In genomic region chr2:154603007-154603637, GRCm38 (mm10) we compare ENCODE assay signal across 8 mouse cellular contexts. TPM values are rescaled to one million over a fixed set of nuclear protein-coding genes. Genes with fewer than 3 reads are reported as not detected.
A peak's percentile ranks its signal among the peaks of the same experiment; 100 is the strongest.
DNase-seq lines count a peak whose midpoint lies in the region; ATAC-seq and TF ChIP-seq lines count a peak whose summit lies in the region.

No protein-coding gene starts in this region.

- no peak for DNase-seq in left cerebral cortex, adult 2 months (ENCODE audit: extremely low spot score in 1 of 2, low spot score in 2 of 2)
- DNase-seq in left cerebral cortex, adult 11 months (ENCODE audit: low spot score) = no peak
- no peak for DNase-seq in midbrain, postnatal 0 days (ENCODE audit: low spot score)
- no peak for DNase-seq in thymus, postnatal 0 days (ENCODE audit: low spot score)
- no peak for DNase-seq in gastrocnemius, postnatal 14 days
- DNase-seq in embryo, embryonic 9.5 days (ENCODE audit: extremely low spot score) = no peak

- ATAC-seq in embryonic facial prominence, embryonic 12.5 days (ENCODE audit: insufficient number of reproducible peaks, insufficient read depth, low FRiP score, low TSS enrichment) = no peak; the same call in 1 of the 2 replicates
- ATAC-seq in kidney, embryonic 14.5 days (ENCODE audit: low FRiP score, low TSS enrichment) = no peak
- ATAC-seq in midbrain, postnatal 0 days (ENCODE audit: low FRiP score) = peak; percentile 59

- no peaks in the 10 kb centered on the region for H3K9me3 ChIP-seq in embryonic facial prominence, embryonic 12.5 days
- H3K9me3 ChIP-seq in kidney, embryonic 14.5 days (ENCODE audit: control insufficient read depth, low read length) = no peaks in the 10 kb centered on the region
- no peaks in the 10 kb centered on the region for H3K9me3 ChIP-seq in midbrain, postnatal 0 days (ENCODE audit: low read length)

- peak overlapping the region; percentile 98 for H3K4me3 ChIP-seq in left cerebral cortex, adult 2 months
- peak overlapping the region; percentile 80 for H3K4me3 ChIP-seq in embryonic facial prominence, embryonic 12.5 days
- peak overlapping the region; percentile 81 for H3K4me3 ChIP-seq in kidney, embryonic 14.5 days (ENCODE audit: low read length)
- H3K4me3 ChIP-seq in midbrain, postnatal 0 days (ENCODE audit: low read depth, low read length) = peak overlapping the region; percentile 76

- H3K36me3 ChIP-seq in embryonic facial prominence, embryonic 12.5 days = no peaks in the 10 kb centered on the region
- H3K36me3 ChIP-seq in kidney, embryonic 14.5 days (ENCODE audit: control insufficient read depth, insufficient read depth, low read length) = no peaks in the 10 kb centered on the region
- H3K36me3 ChIP-seq in midbrain, postnatal 0 days (ENCODE audit: insufficient read depth, low read length) = no peaks in the 10 kb centered on the region

- H3K27ac ChIP-seq in left cerebral cortex, adult 2 months = peak overlapping the region; percentile 83
- H3K27ac ChIP-seq in embryonic facial prominence, embryonic 12.5 days = peak overlapping the region; percentile 73; the same call in 1 of the 2 replicates
- H3K27ac ChIP-seq in kidney, embryonic 14.5 days (ENCODE audit: low read depth, low read length) = 0 out of 2 replicates have a peak overlapping the region, but pooled peaks have one; percentile 30
- H3K27ac ChIP-seq in midbrain, postnatal 0 days (ENCODE audit: low read depth, low read length) = peak overlapping the region; percentile 55; the same call in 1 of the 2 replicates

- intact Hi-C loops in left cerebral cortex, adult 2 months (cut with DNase I) = no loop called here
- intact Hi-C loops in gastrocnemius, postnatal 14 days (cut with DNase I; ENCODE audit: low total_unique reads) = no loop called here

- H3K4me2 ChIP-seq in embryonic facial prominence, embryonic 12.5 days (replicated peaks) = peak overlapping the region; percentile 73
- H3K4me2 ChIP-seq in kidney, embryonic 14.5 days (replicated peaks; ENCODE audit: low read depth, low read length) = peak overlapping the region; percentile 72
- peak overlapping the region; percentile 81 for H3K4me2 ChIP-seq in midbrain, postnatal 0 days (ENCODE audit: low read depth, low read length, poor library complexity, severe bottlenecking)

- WGBS in embryonic facial prominence, embryonic 12.5 days = 23% methylated on average over 22 of the region's 22 CpGs
- whole genome bisulfite sequencing in kidney, embryonic 14.5 days = 18% methylated on average over 22 of the region's 22 CpGs
- WGBS in midbrain, postnatal 0 days = 20% methylated on average over 22 of the region's 22 CpGs

- no peak for TF ChIP-seq CTCF in left cerebral cortex, adult 2 months (IDR thresholded peaks at IDR 0.05)
- no peak for TF ChIP-seq CTCF in midbrain, postnatal 0 days (IDR thresholded peaks at IDR 0.05)

- peaks cover 7% of the 10 kb centered on the region for H3K4me1 ChIP-seq in embryonic facial prominence, embryonic 12.5 days
- peaks cover 11% of the 10 kb centered on the region for H3K4me1 ChIP-seq in kidney, embryonic 14.5 days (ENCODE audit: control insufficient read depth, insufficient read depth, low read length)
- H3K4me1 ChIP-seq in midbrain, postnatal 0 days (ENCODE audit: insufficient read depth, low read length) = peaks cover 8% of the 10 kb centered on the region; the same call in 1 of the 2 replicates

- 0 out of 2 replicates have a peak, but pooled peaks cover 1% of the 10 kb centered on the region for H3K27me3 ChIP-seq in embryonic facial prominence, embryonic 12.5 days
- H3K27me3 ChIP-seq in kidney, embryonic 14.5 days (ENCODE audit: control insufficient read depth, insufficient read depth, low read length) = no peaks in the 10 kb centered on the region
- no peaks in the 10 kb centered on the region for H3K27me3 ChIP-seq in midbrain, postnatal 0 days (ENCODE audit: insufficient read depth, low read length)

- peak overlapping the region; percentile 79 for H3K9ac ChIP-seq in embryonic facial prominence, embryonic 12.5 days
- peak overlapping the region; percentile 78 for H3K9ac ChIP-seq in kidney, embryonic 14.5 days (ENCODE audit: low read depth, low read length)
- peak overlapping the region; percentile 77 for H3K9ac ChIP-seq in midbrain, postnatal 0 days (replicated peaks; ENCODE audit: low read length, poor library complexity, severe bottlenecking)

RNA-seq across cellular contexts. Expression of gene Pxmp4, which starts 0.4 kb away (rescaled TPM):
- total RNA-seq in left cerebral cortex, adult 2 months (2021) = 10 to 100 TPM; 12.8 to 14.2 TPM
- 16.9 and 18.5 TPM in 2 replicates for polyA plus RNA-seq in embryonic facial prominence, embryonic 12.5 days (2016; fragmentation: Nextera tagmentation; extraction: Ambion mirVana)
- polyA plus RNA-seq in kidney, embryonic 14.5 days (2014; fragmentation: Nextera tagmentation; extraction: Ambion mirVana) = 20.4 and 25.9 TPM in 2 replicates
- total RNA-seq in midbrain, postnatal 0 days (2014; rRNA removed) = 16.1 and 21.6 TPM in 2 replicates
- 17.8 and 21.1 TPM in 2 replicates for polyA plus RNA-seq in midbrain, postnatal 0 days (2015; fragmentation: Nextera tagmentation; extraction: Ambion mirVana)
- 51.8 and 52.1 TPM in 2 replicates for polyA plus RNA-seq in thymus, postnatal 0 days (2015; fragmentation: Nextera tagmentation; extraction: Ambion mirVana)
- 10 to 100 TPM; 14.1 to 14.9 TPM for total RNA-seq in gastrocnemius, postnatal 14 days (2021)

RNA-seq across cellular contexts. Expression of gene Zfp341, which starts 10.0 kb away (rescaled TPM):
- 10 to 100 TPM; 11.1 to 11.7 TPM for total RNA-seq in left cerebral cortex, adult 2 months (2021)
- 1.4 and 1.7 TPM in 2 replicates for polyA plus RNA-seq in embryonic facial prominence, embryonic 12.5 days (2016; fragmentation: Nextera tagmentation; extraction: Ambion mirVana)
- 1.1 and 1.3 TPM in 2 replicates for polyA plus RNA-seq in kidney, embryonic 14.5 days (2014; fragmentation: Nextera tagmentation; extraction: Ambion mirVana)
- total RNA-seq in midbrain, postnatal 0 days (2014; rRNA removed) = 7.7 and 10.4 TPM in 2 replicates
- polyA plus RNA-seq in midbrain, postnatal 0 days (2015; fragmentation: Nextera tagmentation; extraction: Ambion mirVana) = 1.2 and 1.5 TPM in 2 replicates
- polyA plus RNA-seq in thymus, postnatal 0 days (2015; fragmentation: Nextera tagmentation; extraction: Ambion mirVana) = 0.51 and 0.61 TPM in 2 replicates
- total RNA-seq in gastrocnemius, postnatal 14 days (2021) = 1 to 10 TPM; 1.8 to 1.9 TPM

RNA-seq across cellular contexts. Expression of gene 4930519P11Rik, which starts 10.1 kb away (rescaled TPM):
- total RNA-seq in left cerebral cortex, adult 2 months (2021) = not detected
- polyA plus RNA-seq in embryonic facial prominence, embryonic 12.5 days (2016; fragmentation: Nextera tagmentation; extraction: Ambion mirVana) = 0.49 and 1.1 TPM in 2 replicates
- 0.72 and 0.89 TPM in 2 replicates for polyA plus RNA-seq in kidney, embryonic 14.5 days (2014; fragmentation: Nextera tagmentation; extraction: Ambion mirVana)
- not detected in 2 replicates for total RNA-seq in midbrain, postnatal 0 days (2014; rRNA removed)
- 0.35 TPM in 1 of 2 replicates, not detected in the other for polyA plus RNA-seq in midbrain, postnatal 0 days (2015; fragmentation: Nextera tagmentation; extraction: Ambion mirVana)
- 0.28 and 0.42 TPM in 2 replicates for polyA plus RNA-seq in thymus, postnatal 0 days (2015; fragmentation: Nextera tagmentation; extraction: Ambion mirVana)
- total RNA-seq in gastrocnemius, postnatal 14 days (2021) = under 1 TPM in 1 of 2 experiments, not detected in 1; 0.69 TPM

RNA-seq across cellular contexts. Expression of gene E2f1, which starts 33.4 kb away (rescaled TPM):
- 10 to 100 TPM in 1 of 2 experiments, 1 to 10 TPM in 1; 10.0 to 11.5 TPM for total RNA-seq in left cerebral cortex, adult 2 months (2021)
- polyA plus RNA-seq in embryonic facial prominence, embryonic 12.5 days (2016; fragmentation: Nextera tagmentation; extraction: Ambion mirVana) = 25.9 and 26.3 TPM in 2 replicates
- 10.0 and 11.3 TPM in 2 replicates for polyA plus RNA-seq in kidney, embryonic 14.5 days (2014; fragmentation: Nextera tagmentation; extraction: Ambion mirVana)
- 2.0 and 2.3 TPM in 2 replicates for total RNA-seq in midbrain, postnatal 0 days (2014; rRNA removed)
- 2.1 and 2.3 TPM in 2 replicates for polyA plus RNA-seq in midbrain, postnatal 0 days (2015; fragmentation: Nextera tagmentation; extraction: Ambion mirVana)
- polyA plus RNA-seq in thymus, postnatal 0 days (2015; fragmentation: Nextera tagmentation; extraction: Ambion mirVana) = 14.7 and 16.8 TPM in 2 replicates
- 1 to 10 TPM; 2.5 to 3.1 TPM for total RNA-seq in gastrocnemius, postnatal 14 days (2021)

RNA-seq across cellular contexts. Expression of gene Necab3, which starts 44.4 kb away (rescaled TPM):
- total RNA-seq in left cerebral cortex, adult 2 months (2021) = 10 to 100 TPM; 79.3 to 82.7 TPM
- 3.5 and 3.7 TPM in 2 replicates for polyA plus RNA-seq in embryonic facial prominence, embryonic 12.5 days (2016; fragmentation: Nextera tagmentation; extraction: Ambion mirVana)
- polyA plus RNA-seq in kidney, embryonic 14.5 days (2014; fragmentation: Nextera tagmentation; extraction: Ambion mirVana) = 2.4 and 2.5 TPM in 2 replicates
- 23.3 and 27.7 TPM in 2 replicates for total RNA-seq in midbrain, postnatal 0 days (2014; rRNA removed)
- polyA plus RNA-seq in midbrain, postnatal 0 days (2015; fragmentation: Nextera tagmentation; extraction: Ambion mirVana) = 18.1 and 18.9 TPM in 2 replicates
- 5.1 TPM in 2 replicates for polyA plus RNA-seq in thymus, postnatal 0 days (2015; fragmentation: Nextera tagmentation; extraction: Ambion mirVana)
- 1 to 10 TPM; 1.1 to 1.2 TPM for total RNA-seq in gastrocnemius, postnatal 14 days (2021)

Comparison
In these comparisons a context has a peak if more than half of its experiments do, and no peak if none do; other contexts are left out.
1. H3K27ac ChIP-seq: peak in every context shown above with its lines; median percentile 83 in left cerebral cortex, adult 2 months; 73 in embryonic facial prominence, embryonic 12.5 days; 55 in midbrain, postnatal 0 days; 30 in kidney, embryonic 14.5 days.